Mouse (Mus musculus): Measurements from ENCODE around the gene Mier2. TPM values are rescaled to one million over a fixed set of nuclear protein-coding genes. Genes with fewer than 3 reads are reported as not detected.

Gene Mier2
- polyA plus RNA-seq, 1 experiment from 2014 or later, result 39.4 TPM

GRCm38 (mm10) chr10:79553691-79554090 is 1.3 kb downstream of the Mier2 start:
- Histone ChIP-seq H3K4me1 (ENCODE audit: control insufficient read depth, insufficient read depth, low read length) (no peaks in the 10 kb centered on the region), H3K36me3 (replicated peaks; ENCODE audit: control insufficient read depth, insufficient read depth, low read depth, low read length) (peaks cover 6% of the 10 kb centered on the region), H3K4me2 (ENCODE audit: low read depth, low read length) (peak overlapping the region; percentile 72), H3K9me3 (replicated peaks; ENCODE audit: control insufficient read depth, low read length) (no peaks in the 10 kb centered on the region), H3K27me3 (ENCODE audit: control insufficient read depth, insufficient read depth, low read length) (no peaks in the 10 kb centered on the region), H3K27ac (replicated peaks; ENCODE audit: low read depth, low read length) (no peak overlapping the region), H3K9ac (replicated peaks; ENCODE audit: low read length) (no peak overlapping the region), H3K4me3 (ENCODE audit: low read depth, low read length) (peak overlapping the region; percentile 74)
- no peak for DNase-seq (ENCODE audit: low spot score)
- WGBS, result 36% methylated on average over 10 of the region's 10 CpGs
- ATAC-seq (replicated peaks; ENCODE audit: insufficient number of reproducible peaks, low FRiP score, low TSS enrichment, low read depth), result no peak

DNA sequence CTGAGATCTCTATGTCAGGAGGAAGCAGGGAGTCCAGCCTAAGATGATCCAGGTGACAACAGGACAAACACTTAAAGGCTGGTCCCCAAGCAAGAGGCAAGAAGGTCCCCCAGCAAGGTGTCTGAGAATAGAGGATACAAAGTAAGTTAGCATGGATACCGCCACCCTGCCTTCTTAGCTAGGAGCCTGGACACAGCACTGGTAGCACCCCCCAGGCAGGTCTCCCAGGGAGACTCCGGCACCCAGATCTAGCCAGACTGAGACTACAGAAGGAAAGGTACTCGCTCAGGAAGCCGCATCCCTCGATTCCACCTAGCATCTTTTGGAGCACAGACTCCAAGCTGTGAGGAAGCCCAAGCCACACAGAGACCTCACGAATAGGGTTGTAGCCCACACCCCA is 1.8 kb downstream of the Mier2 start:
- Histone ChIP-seq H3K9me3 (replicated peaks; ENCODE audit: control insufficient read depth, low read length) (no peaks in the 10 kb centered on the region), H3K4me1 (ENCODE audit: control insufficient read depth, insufficient read depth, low read length) (no peaks in the 10 kb centered on the region), H3K36me3 (replicated peaks; ENCODE audit: control insufficient read depth, insufficient read depth, low read depth, low read length) (peaks cover 11% of the 10 kb centered on the region), H3K27me3 (ENCODE audit: control insufficient read depth, insufficient read depth, low read length) (no peaks in the 10 kb centered on the region), H3K4me2 (ENCODE audit: low read depth, low read length) (peak overlapping the region; percentile 72), H3K27ac (replicated peaks; ENCODE audit: low read depth, low read length) (no peak overlapping the region), H3K4me3 (ENCODE audit: low read depth, low read length) (no peak overlapping the region), H3K9ac (replicated peaks; ENCODE audit: low read length) (no peak overlapping the region)
- ATAC-seq (replicated peaks; ENCODE audit: insufficient number of reproducible peaks, low FRiP score, low TSS enrichment, low read depth), result no peak
- WGBS, result 91% methylated on average over 6 of the region's 6 CpGs
- no peak for DNase-seq (ENCODE audit: low spot score)

GRCm38 (mm10) chr10:79552531-79552930 is 2.5 kb downstream of the Mier2 start:
- ATAC-seq (replicated peaks; ENCODE audit: insufficient number of reproducible peaks, low FRiP score, low TSS enrichment, low read depth) (no peak), DNase-seq (ENCODE audit: low spot score) (no peak)
- no peaks in the 10 kb centered on the region for H3K9me3 ChIP-seq (replicated peaks; ENCODE audit: control insufficient read depth, low read length)
- no peak overlapping the region for H3K4me3 ChIP-seq (ENCODE audit: low read depth, low read length)
- H3K9ac ChIP-seq (replicated peaks; ENCODE audit: low read length), result no peak overlapping the region
- H3K4me1 ChIP-seq (ENCODE audit: control insufficient read depth, insufficient read depth, low read length), result no peaks in the 10 kb centered on the region
- H3K27ac ChIP-seq (replicated peaks; ENCODE audit: low read depth, low read length), result no peak overlapping the region
- no peaks in the 10 kb centered on the region for H3K27me3 ChIP-seq (ENCODE audit: control insufficient read depth, insufficient read depth, low read length)
- WGBS, result 88% methylated on average over 8 of the region's 8 CpGs
- H3K4me2 ChIP-seq (ENCODE audit: low read depth, low read length), result no peak overlapping the region
- peaks cover 14% of the 10 kb centered on the region for H3K36me3 ChIP-seq (replicated peaks; ENCODE audit: control insufficient read depth, insufficient read depth, low read depth, low read length)

DNA sequence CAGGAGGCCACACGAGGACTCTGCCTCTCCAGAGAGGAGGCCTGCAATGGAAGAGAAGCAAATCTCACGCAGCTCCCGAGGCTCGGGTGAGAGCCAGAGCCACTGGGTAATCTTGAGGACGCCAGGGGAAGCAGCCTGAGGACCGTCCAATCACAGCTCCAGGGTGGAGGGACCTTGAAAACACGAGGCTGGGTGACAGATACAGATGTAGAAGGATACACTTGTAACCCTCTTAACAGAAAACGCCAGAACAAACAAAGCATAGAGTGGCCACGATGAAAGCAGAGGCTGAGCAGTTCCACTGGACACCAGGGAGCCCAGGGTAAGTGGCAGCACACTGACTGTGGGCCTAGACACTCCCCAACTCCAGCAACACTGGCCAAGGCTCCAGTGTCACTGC is 4.6 kb downstream of the Mier2 start:
- ATAC-seq (replicated peaks; ENCODE audit: insufficient number of reproducible peaks, low FRiP score, low TSS enrichment, low read depth) (no peak), DNase-seq (ENCODE audit: low spot score) (no peak)
- no peak overlapping the region for H3K9ac ChIP-seq (replicated peaks; ENCODE audit: low read length)
- H3K27me3 ChIP-seq (ENCODE audit: control insufficient read depth, insufficient read depth, low read length), result no peaks in the 10 kb centered on the region
- H3K4me2 ChIP-seq (ENCODE audit: low read depth, low read length), result no peak overlapping the region
- H3K36me3 ChIP-seq (replicated peaks; ENCODE audit: control insufficient read depth, insufficient read depth, low read depth, low read length), result peaks cover 14% of the 10 kb centered on the region
- H3K27ac ChIP-seq (replicated peaks; ENCODE audit: low read depth, low read length), result no peak overlapping the region
- H3K4me3 ChIP-seq (ENCODE audit: low read depth, low read length), result no peak overlapping the region
- H3K9me3 ChIP-seq (replicated peaks; ENCODE audit: control insufficient read depth, low read length), result no peaks in the 10 kb centered on the region
- WGBS, result 88% methylated on average over 9 of the region's 9 CpGs
- H3K4me1 ChIP-seq (ENCODE audit: control insufficient read depth, insufficient read depth, low read length), result no peaks in the 10 kb centered on the region

DNA sequence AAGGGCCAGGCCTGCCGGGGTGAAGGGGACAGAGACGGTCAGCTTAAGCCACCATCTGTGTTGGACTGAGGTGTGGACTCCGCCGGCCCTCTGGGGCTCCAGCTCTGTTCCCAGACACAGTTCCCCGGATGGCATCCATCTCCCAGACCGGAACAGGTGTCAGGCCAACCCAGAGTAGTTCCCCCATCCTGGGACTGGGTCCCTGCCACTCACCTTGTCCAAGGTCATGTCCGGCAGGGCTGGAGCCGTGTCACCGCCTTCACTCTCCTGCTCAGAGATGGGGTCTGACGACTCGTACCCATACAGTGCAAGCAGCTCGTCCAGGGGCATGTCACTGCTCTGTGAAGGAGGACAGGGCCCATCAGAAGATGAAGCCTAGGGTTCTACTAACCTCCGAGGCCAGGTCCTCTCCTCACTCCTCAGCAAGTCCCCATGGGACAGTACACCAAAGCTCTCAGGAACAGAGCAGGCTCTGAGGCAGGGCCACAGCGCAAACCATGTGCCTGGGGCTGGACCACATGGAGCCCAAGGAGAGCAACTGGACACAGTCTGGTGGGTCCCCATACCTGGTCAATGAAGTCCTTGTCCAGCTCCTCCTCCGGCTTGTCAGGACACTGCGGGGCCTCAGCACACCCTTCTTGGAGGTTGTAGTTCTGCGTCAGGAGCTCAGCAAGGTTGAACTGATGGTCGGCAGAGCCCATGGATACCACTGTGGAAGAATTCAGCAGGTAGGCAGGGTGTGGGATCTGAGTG is 5.9 kb downstream of the Mier2 start:
- WGBS, result 93% methylated on average over 18 of the region's 18 CpGs
- DNase-seq (ENCODE audit: low spot score) (no peak), ATAC-seq (replicated peaks; ENCODE audit: insufficient number of reproducible peaks, low FRiP score, low TSS enrichment, low read depth) (no peak)
- no peak overlapping the region for H3K4me2 ChIP-seq (ENCODE audit: low read depth, low read length)
- H3K27ac ChIP-seq (replicated peaks; ENCODE audit: low read depth, low read length), result no peak overlapping the region
- no peak overlapping the region for H3K9ac ChIP-seq (replicated peaks; ENCODE audit: low read length)
- H3K36me3 ChIP-seq (replicated peaks; ENCODE audit: control insufficient read depth, insufficient read depth, low read depth, low read length), result peaks cover 20% of the 10 kb centered on the region
- no peaks in the 10 kb centered on the region for H3K27me3 ChIP-seq (ENCODE audit: control insufficient read depth, insufficient read depth, low read length)
- no peak overlapping the region for H3K4me3 ChIP-seq (ENCODE audit: low read depth, low read length)
- H3K4me1 ChIP-seq (ENCODE audit: control insufficient read depth, insufficient read depth, low read length), result no peaks in the 10 kb centered on the region
- no peaks in the 10 kb centered on the region for H3K9me3 ChIP-seq (replicated peaks; ENCODE audit: control insufficient read depth, low read length)

DNA sequence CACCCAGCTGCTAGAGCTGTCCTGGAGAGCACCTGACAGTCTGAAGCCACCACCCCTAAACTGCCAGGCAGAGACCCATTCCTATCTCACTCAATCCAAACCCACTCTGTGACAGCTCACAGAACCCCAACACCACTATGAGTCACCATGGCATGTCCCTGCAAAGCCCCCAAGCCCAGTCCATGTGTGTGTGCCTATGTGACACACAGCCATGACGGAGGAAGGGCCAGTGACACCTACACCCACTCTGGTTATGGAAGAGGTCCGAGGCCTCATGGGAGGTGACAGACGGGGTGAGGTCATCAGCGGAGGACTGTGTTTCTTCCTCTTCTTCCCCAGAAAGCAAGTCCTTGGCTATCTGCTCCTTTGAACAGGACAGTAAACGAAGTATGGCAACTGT is 6.5 kb downstream of the Mier2 start:
- Histone ChIP-seq H3K4me1 (ENCODE audit: control insufficient read depth, insufficient read depth, low read length) (no peaks in the 10 kb centered on the region), H3K9me3 (replicated peaks; ENCODE audit: control insufficient read depth, low read length) (no peaks in the 10 kb centered on the region), H3K4me3 (ENCODE audit: low read depth, low read length) (no peak overlapping the region), H3K27me3 (ENCODE audit: control insufficient read depth, insufficient read depth, low read length) (no peaks in the 10 kb centered on the region), H3K36me3 (replicated peaks; ENCODE audit: control insufficient read depth, insufficient read depth, low read depth, low read length) (peaks cover 24% of the 10 kb centered on the region), H3K4me2 (ENCODE audit: low read depth, low read length) (no peak overlapping the region), H3K9ac (replicated peaks; ENCODE audit: low read length) (no peak overlapping the region), H3K27ac (replicated peaks; ENCODE audit: low read depth, low read length) (no peak overlapping the region)
- DNase-seq (ENCODE audit: low spot score) (no peak), ATAC-seq (replicated peaks; ENCODE audit: insufficient number of reproducible peaks, low FRiP score, low TSS enrichment, low read depth) (no peak)
- WGBS, result 92% methylated on average over 5 of the region's 5 CpGs

DNA sequence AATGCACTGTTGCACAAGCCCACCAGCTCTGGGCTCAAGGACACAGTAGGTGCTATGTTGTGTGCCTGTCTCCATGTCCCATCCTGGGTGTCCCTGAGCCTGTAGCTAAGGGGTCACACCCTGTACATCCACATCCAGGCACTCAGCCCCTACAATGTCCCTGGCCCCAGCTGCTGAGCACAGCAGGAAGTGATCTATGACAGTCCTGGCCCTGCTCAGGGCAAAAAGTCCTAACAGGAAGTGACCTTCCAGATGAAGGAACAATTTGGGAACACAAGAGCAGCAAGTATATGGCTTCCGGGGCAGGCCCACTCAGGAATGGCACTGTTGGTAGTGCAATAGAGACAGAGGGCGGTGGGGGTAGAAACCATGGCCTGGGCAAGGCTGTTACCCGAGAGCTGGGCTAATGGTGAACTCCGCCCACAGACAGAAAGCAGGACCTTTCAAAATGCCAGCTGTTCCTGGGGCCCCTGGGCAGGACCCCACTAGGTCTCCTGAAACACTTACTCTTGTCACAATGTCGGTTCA is 7.8 kb downstream of the Mier2 start:
- no peak overlapping the region for H3K4me2 ChIP-seq (ENCODE audit: low read depth, low read length)
- peaks cover 28% of the 10 kb centered on the region for H3K36me3 ChIP-seq (replicated peaks; ENCODE audit: control insufficient read depth, insufficient read depth, low read depth, low read length)
- H3K9ac ChIP-seq (replicated peaks; ENCODE audit: low read length), result no peak overlapping the region

DNA sequence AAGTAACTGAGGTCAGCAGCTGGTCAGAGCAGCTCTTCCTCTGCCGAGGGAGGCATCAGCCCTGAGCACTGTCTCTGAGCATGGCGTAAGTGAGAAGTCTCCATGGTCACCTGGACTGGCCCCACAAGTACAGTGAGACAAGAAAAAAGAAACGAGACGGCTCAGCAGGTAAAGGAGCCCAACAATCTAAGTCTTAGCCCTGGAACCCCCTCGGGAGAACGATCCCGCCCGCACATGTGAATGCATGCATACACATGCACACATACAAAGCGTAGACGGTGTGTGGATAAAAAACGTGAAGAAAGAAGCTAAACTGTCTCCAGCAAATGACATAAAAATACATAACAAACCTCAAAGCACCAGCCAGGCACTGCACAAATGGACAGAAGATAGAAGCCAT is 8.5 kb downstream of the Mier2 start:
- Histone ChIP-seq H3K27me3 (ENCODE audit: control insufficient read depth, insufficient read depth, low read length) (no peaks in the 10 kb centered on the region), H3K36me3 (replicated peaks; ENCODE audit: control insufficient read depth, insufficient read depth, low read depth, low read length) (peaks cover 32% of the 10 kb centered on the region), H3K4me2 (ENCODE audit: low read depth, low read length) (no peak overlapping the region), H3K4me1 (ENCODE audit: control insufficient read depth, insufficient read depth, low read length) (no peaks in the 10 kb centered on the region), H3K9me3 (replicated peaks; ENCODE audit: control insufficient read depth, low read length) (no peaks in the 10 kb centered on the region), H3K9ac (replicated peaks; ENCODE audit: low read length) (no peak overlapping the region), H3K27ac (replicated peaks; ENCODE audit: low read depth, low read length) (no peak overlapping the region), H3K4me3 (ENCODE audit: low read depth, low read length) (no peak overlapping the region)
- ATAC-seq (replicated peaks; ENCODE audit: insufficient number of reproducible peaks, low FRiP score, low TSS enrichment, low read depth) (no peak), DNase-seq (ENCODE audit: low spot score) (no peak)
- WGBS, result 94% methylated on average over 11 of the region's 11 CpGs

More for the DNA sequence above, 7.8 kb downstream of the Mier2 start:
- Histone ChIP-seq H3K27ac (replicated peaks; ENCODE audit: low read depth, low read length) (no peak overlapping the region), H3K9me3 (replicated peaks; ENCODE audit: control insufficient read depth, low read length) (no peaks in the 10 kb centered on the region), H3K27me3 (ENCODE audit: control insufficient read depth, insufficient read depth, low read length) (no peaks in the 10 kb centered on the region), H3K4me1 (ENCODE audit: control insufficient read depth, insufficient read depth, low read length) (no peaks in the 10 kb centered on the region), H3K4me3 (ENCODE audit: low read depth, low read length) (no peak overlapping the region)
- ATAC-seq (replicated peaks; ENCODE audit: insufficient number of reproducible peaks, low FRiP score, low TSS enrichment, low read depth) (no peak), DNase-seq (ENCODE audit: low spot score) (no peak)
- WGBS, result 75% methylated on average over 5 of the region's 5 CpGs
